Mouse (Mus musculus) retina, postnatal 1 day (tissue): ENCODE results near the gene Vcam1.

Experiments used
- DNase-seq: peaks from one replicate; pipeline ENCODE4 v3.0.0-alpha.2; 2012

The Vcam1 gene

GRCm38 (mm10) chr3:116126508-116127190 is 2.8 kb downstream of the Vcam1 start:
- no peak for DNase-seq

GRCm38 (mm10) chr3:116126070-116126469 is 3.4 kb downstream of the Vcam1 start:
- no peak for DNase-seq

GRCm38 (mm10) chr3:116123827-116124226 is 5.7 kb downstream of the Vcam1 start:
- no peak for DNase-seq

- no peak for DNase-seq
Observed at GRCm38 (mm10) chr3:116122696-116123095, 6.8 kb downstream of the Vcam1 start.

- no peak for DNase-seq
Observed at GRCm38 (mm10) chr3:116121026-116121425, 8.5 kb downstream of the Vcam1 start.

- DNase-seq = no peak
Observed at GRCm38 (mm10) chr3:116120391-116120790, 9.1 kb downstream of the Vcam1 start.

GRCm38 (mm10) chr3:116119162-116119561 is 10.3 kb downstream of the Vcam1 start:
- DNase-seq = no peak

- DNase-seq = no peak
Observed at GRCm38 (mm10) chr3:116117046-116117445, 12.4 kb downstream of the Vcam1 start.

GRCm38 (mm10) chr3:116114249-116115188 is 15.0 kb downstream of the Vcam1 start:
- peak; percentile 38 for DNase-seq

GRCm38 (mm10) chr3:116113443-116114241 is 15.8 kb downstream of the Vcam1 start:
- peak; percentile 76 for DNase-seq

GRCm38 (mm10) chr3:116112816-116113405 is 16.6 kb downstream of the Vcam1 start:
- peak; percentile 84 for DNase-seq

- DNase-seq = no peak
Observed at GRCm38 (mm10) chr3:116105713-116106112, 23.8 kb downstream of the Vcam1 start.

GRCm38 (mm10) chr3:116104866-116105647 is 24.4 kb downstream of the Vcam1 start:
- DNase-seq = peak; percentile 87

- DNase-seq = no peak
Observed at GRCm38 (mm10) chr3:116104270-116104669, 25.2 kb downstream of the Vcam1 start.

GRCm38 (mm10) chr3:116100850-116101249 is 28.6 kb downstream of the Vcam1 start:
- DNase-seq = no peak

- no peak for DNase-seq
Observed at GRCm38 (mm10) chr3:116095934-116096333, 33.6 kb downstream of the Vcam1 start.

GRCm38 (mm10) chr3:116095312-116095711 is 34.2 kb downstream of the Vcam1 start:
- no peak for DNase-seq

- no peak for DNase-seq
Observed at GRCm38 (mm10) chr3:116094886-116095285, 34.6 kb downstream of the Vcam1 start.

- DNase-seq = no peak
Observed at GRCm38 (mm10) chr3:116094288-116094687, 35.2 kb downstream of the Vcam1 start.

GRCm38 (mm10) chr3:116092547-116092946 is 36.9 kb downstream of the Vcam1 start:
- DNase-seq = no peak

- no peak for DNase-seq
Observed at GRCm38 (mm10) chr3:116091706-116092105, 37.8 kb downstream of the Vcam1 start.

- DNase-seq = no peak
Observed at GRCm38 (mm10) chr3:116085962-116086361, 43.5 kb downstream of the Vcam1 start.
